Mouse (Mus musculus): ENCODE results near the gene Gm20479. TPM values are rescaled to one million over a fixed set of nuclear protein-coding genes. Genes with fewer than 3 reads are reported as not detected.
A peak's percentile ranks its signal among the peaks of the same experiment; 100 is the strongest.

The Gm20479 gene
- polyA plus RNA-seq, 1 experiment from 2014 or later, result not detected

- Histone ChIP-seq H3K4me3 (peak overlapping the region; percentile 8; the same call in 1 of the 2 replicates), H3K27ac (replicated peaks) (no peak overlapping the region), H3K27me3 (replicated peaks; ENCODE audit: low read depth, poor library complexity, severe bottlenecking) (peaks cover 60% of the 10 kb centered on the region), H3K36me3 (replicated peaks) (peaks cover 33% of the 10 kb centered on the region), H3K9me3 (no peaks in the 10 kb centered on the region), H3K4me1 (peaks cover 37% of the 10 kb centered on the region)
- DNase-seq (ENCODE audit: low spot score), result no peak
- WGBS, result 27% methylated on average over 7 of the region's 7 CpGs
These were observed 17.7 kb downstream of the Gm20479 start for GRCm38 (mm10) chr7:27339519-27339918.

GRCm38 (mm10) chr7:27339114-27339513, 18.1 kb downstream of the Gm20479 start:
- no peak overlapping the region; the same call in 1 of the 2 replicates for H3K4me3 ChIP-seq
- H3K4me1 ChIP-seq, result peaks cover 41% of the 10 kb centered on the region
- H3K27me3 ChIP-seq (replicated peaks; ENCODE audit: low read depth, poor library complexity, severe bottlenecking), result peaks cover 64% of the 10 kb centered on the region
- no peak overlapping the region for H3K27ac ChIP-seq (replicated peaks)
- peaks cover 29% of the 10 kb centered on the region for H3K36me3 ChIP-seq (replicated peaks)
- H3K9me3 ChIP-seq, result no peaks in the 10 kb centered on the region
- WGBS, result 69% methylated on average over 4 of the region's 4 CpGs
- DNase-seq (ENCODE audit: low spot score), result no peak

GRCm38 (mm10) chr7:27337175-27337853, 19.9 kb downstream of the Gm20479 start, which contains the start of gene Ltbp4:
Gene Ltbp4 (minus strand): TSS chr7:27337692.
- H3K27me3 ChIP-seq (replicated peaks; ENCODE audit: low read depth, poor library complexity, severe bottlenecking), result peaks cover 82% of the 10 kb centered on the region
- under 1% methylated on average over 36 of the region's 36 CpGs for WGBS
- H3K27ac ChIP-seq (replicated peaks), result peak within 1 kb of the TSS; percentile 83
- peak; percentile 87 for DNase-seq (ENCODE audit: low spot score)
- H3K4me3 ChIP-seq, result peak within 1 kb of the TSS; percentile 66
- H3K9me3 ChIP-seq, result no peaks in the 10 kb centered on the region
- peaks cover 55% of the 10 kb centered on the region for H3K4me1 ChIP-seq
- peaks cover 12% of the 10 kb centered on the region for H3K36me3 ChIP-seq (replicated peaks)

- Histone ChIP-seq H3K27me3 (replicated peaks; ENCODE audit: low read depth, poor library complexity, severe bottlenecking) (peaks cover 93% of the 10 kb centered on the region), H3K4me3 (peak overlapping the region; percentile 66), H3K27ac (replicated peaks) (peak overlapping the region; percentile 83), H3K9me3 (no peaks in the 10 kb centered on the region), H3K36me3 (replicated peaks) (0 out of 2 replicates have a peak, but pooled peaks cover 2% of the 10 kb centered on the region), H3K4me1 (peaks cover 58% of the 10 kb centered on the region)
- under 1% methylated on average over 47 of the region's 47 CpGs for whole genome bisulfite sequencing
- DNase-seq (ENCODE audit: low spot score), result peak; percentile 91
These were observed 21.0 kb downstream of the Gm20479 start for GRCm38 (mm10) chr7:27335928-27336823.

GRCm38 (mm10) chr7:27335011-27335720, 22.1 kb downstream of the Gm20479 start:
- no peak overlapping the region for H3K27ac ChIP-seq (replicated peaks)
- no peaks in the 10 kb centered on the region for H3K36me3 ChIP-seq (replicated peaks)
- peaks cover 67% of the 10 kb centered on the region for H3K4me1 ChIP-seq
- 59% methylated on average over 15 of the region's 15 CpGs for WGBS
- peaks cover 99% of the 10 kb centered on the region for H3K27me3 ChIP-seq (replicated peaks; ENCODE audit: low read depth, poor library complexity, severe bottlenecking)
- H3K4me3 ChIP-seq, result peak overlapping the region; percentile 60
- H3K9me3 ChIP-seq, result 0 out of 2 replicates have a peak, but pooled peaks cover 2% of the 10 kb centered on the region
- DNase-seq (ENCODE audit: low spot score), result no peak

GRCm38 (mm10) chr7:27334405-27334911, 22.8 kb downstream of the Gm20479 start:
- H3K36me3 ChIP-seq (replicated peaks), result no peaks in the 10 kb centered on the region
- H3K27ac ChIP-seq (replicated peaks), result no peak overlapping the region
- 0 out of 2 replicates have a peak, but pooled peaks cover 2% of the 10 kb centered on the region for H3K9me3 ChIP-seq
- 2% methylated on average over 32 of the region's 32 CpGs for WGBS
- peaks cover 71% of the 10 kb centered on the region for H3K4me1 ChIP-seq
- H3K4me3 ChIP-seq, result peak overlapping the region; percentile 60
- peaks cover 99% of the 10 kb centered on the region for H3K27me3 ChIP-seq (replicated peaks; ENCODE audit: low read depth, poor library complexity, severe bottlenecking)
- no peak for DNase-seq (ENCODE audit: low spot score)

- H3K27me3 ChIP-seq (replicated peaks; ENCODE audit: low read depth, poor library complexity, severe bottlenecking), result peaks cover 99% of the 10 kb centered on the region
- WGBS, result 2% methylated on average over 66 of the region's 77 CpGs
- peak overlapping the region; percentile 60 for H3K4me3 ChIP-seq
- 0 out of 2 replicates have a peak, but pooled peaks cover 2% of the 10 kb centered on the region for H3K9me3 ChIP-seq
- no peaks in the 10 kb centered on the region for H3K36me3 ChIP-seq (replicated peaks)
- peak overlapping the region; percentile 59 for H3K27ac ChIP-seq (replicated peaks)
- H3K4me1 ChIP-seq, result peaks cover 79% of the 10 kb centered on the region
- peak; percentile 53 for DNase-seq (ENCODE audit: low spot score)
These were observed 23.8 kb downstream of the Gm20479 start for GRCm38 (mm10) chr7:27333316-27333941.

- H3K36me3 ChIP-seq (replicated peaks), result no peaks in the 10 kb centered on the region
- H3K4me3 ChIP-seq, result peak overlapping the region; percentile 60
- 0 out of 2 replicates have a peak, but pooled peaks cover 2% of the 10 kb centered on the region for H3K9me3 ChIP-seq
- under 1% methylated on average over 39 of the region's 39 CpGs for WGBS
- DNase-seq (ENCODE audit: low spot score), result peak; percentile 88
- H3K27ac ChIP-seq (replicated peaks), result no peak overlapping the region
- H3K27me3 ChIP-seq (replicated peaks; ENCODE audit: low read depth, poor library complexity, severe bottlenecking), result peaks cover 99% of the 10 kb centered on the region
- peaks cover 73% of the 10 kb centered on the region for H3K4me1 ChIP-seq
These were observed 24.6 kb downstream of the Gm20479 start for GRCm38 (mm10) chr7:27332353-27333199.

GRCm38 (mm10) chr7:27331854-27332253, 25.4 kb downstream of the Gm20479 start:
- Histone ChIP-seq H3K4me1 (peaks cover 66% of the 10 kb centered on the region), H3K27me3 (replicated peaks; ENCODE audit: low read depth, poor library complexity, severe bottlenecking) (peaks cover 99% of the 10 kb centered on the region), H3K9me3 (0 out of 2 replicates have a peak, but pooled peaks cover 2% of the 10 kb centered on the region), H3K4me3 (peak overlapping the region; percentile 60; the same call in 1 of the 2 replicates), H3K27ac (replicated peaks) (no peak overlapping the region), H3K36me3 (replicated peaks) (no peaks in the 10 kb centered on the region)
- no peak for DNase-seq (ENCODE audit: low spot score)
- WGBS, result 6% methylated on average over 8 of the region's 8 CpGs

- DNase-seq (ENCODE audit: low spot score), result no peak
- Histone ChIP-seq H3K27ac (replicated peaks) (no peak overlapping the region), H3K4me3 (peak overlapping the region; percentile 60; the same call in 1 of the 2 replicates), H3K36me3 (replicated peaks) (no peaks in the 10 kb centered on the region), H3K9me3 (0 out of 2 replicates have a peak, but pooled peaks cover 2% of the 10 kb centered on the region), H3K27me3 (replicated peaks; ENCODE audit: low read depth, poor library complexity, severe bottlenecking) (peaks cover 99% of the 10 kb centered on the region), H3K4me1 (peaks cover 65% of the 10 kb centered on the region)
- 5% methylated on average over 8 of the region's 8 CpGs for WGBS
These were observed 25.7 kb downstream of the Gm20479 start for GRCm38 (mm10) chr7:27331541-27331851.
